Comparison of ENCODE assay signal across 8 mouse cellular contexts in genomic region chr16:94788165-94788564, GRCm38 (mm10).
DNase-seq lines count a peak whose midpoint lies in the region; ATAC-seq and TF ChIP-seq lines count a peak whose summit lies in the region.

No protein-coding gene starts in this region.

- peak; percentile 89 for TF ChIP-seq CTCF in ES-Bruce4 (IDR thresholded peaks at IDR 0.05; ENCODE audit: low read depth, low read length)
- peak; percentile 95 for TF ChIP-seq CTCF in testis, adult 2 months (IDR thresholded peaks at IDR 0.05; ENCODE audit: control insufficient read depth, insufficient read depth, insufficient replicate concordance, low read depth, low read length)

- H3K4me3 ChIP-seq in ES-Bruce4 (ENCODE audit: low read depth, low read length), result no peak overlapping the region
- H3K4me3 ChIP-seq in testis, adult 2 months (ENCODE audit: control insufficient read depth, low read depth, low read length), result no peak overlapping the region

- peak; percentile 51 for ATAC-seq in megakaryocyte progenitor cell, adult 5-6 weeks (replicated peaks; ENCODE audit: poor library complexity)

- TF ChIP-seq POLR2A in ES-Bruce4 (IDR thresholded peaks at IDR 0.05; ENCODE audit: insufficient read depth, low read length), result no peak
- TF ChIP-seq POLR2A in testis, adult 2 months (IDR thresholded peaks at IDR 0.05; ENCODE audit: control insufficient read depth, low read depth, low read length), result no peak

- no peaks in the 10 kb centered on the region for H3K27me3 ChIP-seq in ES-Bruce4 (ENCODE audit: control insufficient read depth, insufficient read depth, low read length, poor library complexity, severe bottlenecking)
- no peaks in the 10 kb centered on the region for H3K27me3 ChIP-seq in testis, adult 2 months (ENCODE audit: control insufficient read depth, insufficient read depth, low read length)

- H3K4me1 ChIP-seq in ES-Bruce4 (ENCODE audit: control insufficient read depth, insufficient read depth, low read length), result no peaks in the 10 kb centered on the region
- H3K4me1 ChIP-seq in testis, adult 2 months (ENCODE audit: control insufficient read depth, insufficient read depth, low read length), result peaks cover 9% of the 10 kb centered on the region

- no peak overlapping the region for H3K9ac ChIP-seq in ES-Bruce4 (ENCODE audit: low read depth, poor library complexity, severe bottlenecking)

- no peak for TF ChIP-seq EP300 in ES-Bruce4 (IDR thresholded peaks at IDR 0.05; ENCODE audit: insufficient read depth, low read depth, low read length)

- H3K27ac ChIP-seq in ES-Bruce4 (ENCODE audit: insufficient read depth, low read length), result no peak overlapping the region
- H3K27ac ChIP-seq in testis, adult 2 months (ENCODE audit: control insufficient read depth, insufficient read depth, low read depth, low read length), result no peak overlapping the region

- no peaks in the 10 kb centered on the region for H3K36me3 ChIP-seq in ES-Bruce4 (ENCODE audit: control insufficient read depth, insufficient read depth, low read length, poor library complexity, severe bottlenecking)
- no peaks in the 10 kb centered on the region for H3K36me3 ChIP-seq in testis, adult 2 months (ENCODE audit: control insufficient read depth, insufficient read depth, low read length)

- DNase-seq in heart, adult 18-20 months, result peak; percentile 16 to 60
- no peak for DNase-seq in heart, adult 9 months (ENCODE audit: low spot score in 2 of 2)
- DNase-seq in cerebellum, adult 8-10 months, result peak; percentile 80
- DNase-seq in forelimb bud, embryonic 11.5 days (ENCODE audit: low read depth, low spot score), result peak; percentile 76
- DNase-seq in layer of hippocampus, adult 9-11 months, result peak; percentile 59

- H3K9me3 ChIP-seq in ES-Bruce4 (replicated peaks; ENCODE audit: control insufficient read depth, insufficient read depth, low read length, poor library complexity, severe bottlenecking), result no peaks in the 10 kb centered on the region

Comparison
In these comparisons a context has a peak if more than half of its experiments do, and no peak if none do; other contexts are left out.
1. DNase-seq: peak in heart, adult 18-20 months (2 of 2), cerebellum, adult 8-10 months (single experiment), forelimb bud, embryonic 11.5 days (single experiment) and layer of hippocampus, adult 9-11 months (single experiment); none in heart, adult 9 months (0 of 2).